Mouse (Mus musculus) retina, adult 2 months (tissue): ENCODE measurements at regions not wholly inside any gene's neighbourhood (a gene's known extent, or its start where the extent isn't known, plus 50 kb on each side); places are given as distances from the start of the nearest gene placed in this dataset.

Source experiments
- DNase-seq: peaks from one replicate; pipeline ENCODE4 v3.0.0-alpha.2; 2012; ENCODE audit warnings: low read depth, low spot score

DNA sequence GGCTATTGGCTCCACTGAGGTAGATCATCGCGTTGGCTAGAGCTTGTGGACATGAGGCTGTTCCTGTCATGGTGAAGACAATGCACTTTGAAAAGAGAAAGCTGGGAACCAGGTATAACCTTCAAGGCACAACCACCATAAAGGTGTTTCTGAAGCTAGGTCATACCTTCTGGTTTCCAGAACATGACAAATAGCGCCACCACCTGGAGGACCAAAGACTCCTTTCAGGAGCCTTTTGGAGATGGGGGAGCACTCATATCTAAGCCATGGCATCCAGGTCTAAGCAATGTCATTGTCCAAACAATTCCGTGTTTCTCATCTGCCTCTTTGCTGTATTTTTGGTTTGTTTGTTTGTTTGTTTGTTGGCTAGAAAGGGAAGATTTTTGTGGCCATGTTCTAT is 113.7 kb upstream of the Lsm14a start:
- no peak for DNase-seq

DNA sequence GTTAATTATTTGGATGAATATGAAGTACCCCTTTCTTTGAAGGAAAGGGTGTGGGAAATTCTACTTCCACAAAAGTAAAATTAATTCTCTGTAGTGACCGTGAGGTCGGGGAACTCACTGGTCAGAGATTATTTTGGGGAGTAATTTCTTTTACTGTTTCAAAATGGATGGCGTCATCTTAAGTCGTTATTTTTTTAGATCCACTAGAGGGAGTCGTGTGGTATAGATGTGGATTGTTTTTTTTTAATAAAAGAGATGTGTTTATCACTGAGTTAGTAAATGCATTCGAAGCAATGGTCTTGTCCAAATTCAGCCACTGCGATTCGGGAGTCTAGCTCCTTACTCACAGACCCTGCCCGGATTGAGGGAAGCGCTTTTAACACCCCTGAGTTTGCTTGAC is 100.8 kb upstream of the Lsm14a start:
- DNase-seq: no peak

DNA sequence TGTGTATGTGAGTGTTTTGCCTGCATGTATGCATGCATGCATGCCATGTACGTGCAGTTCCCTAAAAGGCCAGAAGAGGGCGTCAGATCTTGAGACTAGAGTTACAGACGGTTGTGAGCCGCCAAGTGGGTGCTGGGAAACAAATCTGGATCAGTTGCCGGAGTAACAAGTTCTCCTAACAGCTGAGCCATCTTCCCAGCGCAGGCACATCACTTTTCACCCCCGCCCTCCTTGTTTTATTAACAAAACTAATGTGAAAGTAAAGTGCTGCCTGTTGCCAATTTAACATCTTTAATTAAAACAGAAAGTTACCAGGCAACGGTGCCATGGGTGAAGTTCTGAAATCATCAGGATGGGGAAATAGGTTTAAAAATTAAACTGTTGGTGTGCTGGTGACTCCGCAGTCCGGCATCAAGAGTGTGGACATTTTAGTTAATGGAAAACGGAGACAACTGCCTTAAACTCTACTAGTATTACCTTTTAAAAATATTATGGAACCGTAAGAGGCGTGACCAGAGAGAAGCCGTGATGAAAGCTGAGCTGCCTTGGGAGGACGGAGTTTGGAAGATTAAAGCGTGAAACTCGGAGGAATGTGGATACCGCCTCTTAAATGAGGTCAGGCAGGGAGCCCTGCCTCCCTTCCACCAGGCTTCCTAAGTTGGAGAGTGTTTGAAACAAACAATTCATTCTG is 91.9 kb upstream of the Lsm14a start:
- DNase-seq: no peak

DNA sequence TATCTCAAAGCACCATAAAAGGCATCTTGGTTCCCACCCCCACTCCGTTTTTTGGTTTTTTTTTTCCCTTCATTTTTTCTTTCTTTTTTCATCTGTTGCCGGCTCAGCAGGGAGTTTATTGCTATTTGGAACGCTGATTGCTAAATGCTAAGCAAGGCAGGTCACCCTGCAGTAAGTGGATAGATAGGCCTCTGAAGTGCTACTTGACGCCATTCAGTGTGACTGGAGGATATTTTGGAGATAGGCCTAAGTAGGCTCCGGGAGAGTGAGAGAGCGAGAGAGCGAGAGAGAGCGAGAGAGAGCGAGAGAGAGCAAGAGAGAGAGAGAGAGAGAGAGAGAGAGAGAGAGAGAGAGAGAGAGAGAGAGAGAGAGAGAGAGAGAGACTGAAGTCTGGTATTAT is 90.3 kb upstream of the Lsm14a start:
- no peak for DNase-seq

DNA sequence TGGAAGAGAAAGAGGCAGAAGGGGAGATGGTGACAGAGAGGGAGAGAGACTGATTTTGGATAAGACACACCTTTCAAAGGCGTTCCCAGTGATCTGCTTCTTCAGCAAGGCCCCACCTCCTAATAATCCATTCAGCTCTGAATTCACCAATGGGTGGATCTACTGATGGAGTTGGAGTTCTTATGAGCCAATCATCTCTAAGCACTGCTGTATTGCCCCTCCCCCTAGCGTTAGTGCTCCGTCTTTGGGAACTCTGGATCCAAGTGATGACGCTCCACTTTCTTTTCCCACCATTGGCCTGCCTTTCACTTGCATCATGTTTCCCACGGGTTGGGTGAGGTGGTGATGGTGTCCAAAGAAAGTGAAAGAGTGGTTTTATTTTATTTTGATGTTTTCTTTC is 87.7 kb upstream of the Lsm14a start:
- DNase-seq: no peak

DNA sequence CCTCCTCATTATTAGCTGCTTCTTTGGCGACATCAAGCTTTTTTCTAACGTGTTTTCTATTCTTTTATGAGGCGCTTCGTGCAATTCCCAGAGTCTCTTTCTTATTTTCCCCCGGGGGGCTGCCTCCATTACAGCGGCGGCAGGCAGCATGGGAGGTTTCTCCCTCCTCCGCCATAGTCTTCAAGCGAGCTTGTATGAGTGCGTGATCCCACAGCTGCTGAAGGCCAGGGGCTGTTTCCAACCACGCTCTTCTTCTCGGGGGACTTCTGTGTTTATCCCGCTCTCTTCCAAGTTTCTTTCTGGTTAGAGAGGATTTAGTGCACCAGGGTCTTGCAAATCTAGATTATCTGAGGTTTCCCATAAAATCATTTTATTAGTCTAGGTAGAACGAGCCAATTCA is 77.9 kb upstream of the Lsm14a start:
- no peak for DNase-seq

DNA sequence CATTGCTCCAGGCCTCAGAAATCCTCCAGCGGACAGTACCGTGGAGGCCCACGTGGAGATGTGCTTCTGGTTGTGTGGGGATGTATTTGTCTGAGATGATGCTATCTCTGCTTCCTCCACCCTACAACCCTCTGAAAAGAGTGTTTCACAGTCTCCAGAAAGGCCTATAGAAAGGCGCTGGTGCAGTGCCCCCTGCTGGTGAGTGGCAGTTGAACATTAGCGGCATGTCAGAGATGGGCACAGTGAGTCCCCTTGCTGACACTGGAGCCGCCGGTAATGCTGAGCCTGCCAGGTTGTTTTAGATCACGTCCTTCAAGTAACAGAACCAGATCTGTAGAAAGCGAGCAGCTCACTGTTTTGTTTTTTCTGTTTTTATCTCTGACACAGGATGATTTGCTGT is 69.0 kb upstream of the Lsm14a start:
- peak; percentile 13 for DNase-seq

DNA sequence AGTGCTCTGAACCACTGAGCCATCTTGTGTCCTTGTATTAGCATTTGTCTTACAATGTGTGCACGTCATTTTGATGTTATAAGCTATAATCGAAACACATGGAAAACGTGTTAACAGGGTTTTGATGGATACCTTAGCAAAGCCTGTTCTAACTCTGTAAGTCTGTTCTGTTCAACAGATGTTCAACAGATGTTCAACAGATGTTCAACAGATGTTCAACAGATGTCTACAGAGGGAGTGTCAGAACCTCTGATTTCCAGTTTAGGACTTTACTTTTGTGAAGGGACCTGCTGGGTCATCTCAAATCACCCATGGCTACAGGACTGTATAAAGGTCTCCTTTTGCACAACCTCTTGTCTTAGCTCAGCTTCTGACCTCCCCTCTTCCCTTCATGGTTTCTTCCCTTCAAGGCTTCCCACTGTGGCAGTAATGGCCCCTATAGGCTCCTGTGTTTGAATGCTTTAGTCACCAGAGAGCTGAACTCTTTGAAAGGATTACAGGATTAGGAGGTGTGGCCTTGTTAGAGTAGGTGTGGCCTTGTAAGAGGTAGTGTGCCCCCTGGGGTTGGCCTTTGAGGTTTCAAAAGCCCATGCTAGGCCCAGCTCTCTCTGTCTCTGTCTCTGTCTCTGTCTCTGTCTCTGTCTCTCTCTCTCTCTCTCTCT is 66.8 kb upstream of the Lsm14a start:
- no peak for DNase-seq

DNA sequence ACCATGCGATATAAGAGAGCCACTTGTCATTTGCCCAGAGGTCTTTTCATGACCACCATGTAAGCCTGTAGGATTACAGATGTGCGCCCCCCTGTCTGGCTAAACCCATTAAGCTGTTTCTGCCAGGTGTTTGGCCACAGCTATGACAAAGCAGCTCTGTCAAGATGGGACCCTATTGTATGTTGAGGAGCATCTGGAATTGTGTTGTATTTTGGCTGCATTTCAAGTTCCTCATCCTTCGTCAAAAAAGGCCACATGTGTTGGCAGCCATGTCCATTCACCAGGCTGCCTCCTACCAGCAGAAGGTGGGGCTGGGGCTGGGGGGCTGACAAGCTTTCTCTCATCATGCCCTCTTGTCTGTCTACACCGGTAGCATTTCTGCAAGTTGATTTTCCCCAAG is 65.7 kb upstream of the Lsm14a start:
- DNase-seq: no peak

DNA sequence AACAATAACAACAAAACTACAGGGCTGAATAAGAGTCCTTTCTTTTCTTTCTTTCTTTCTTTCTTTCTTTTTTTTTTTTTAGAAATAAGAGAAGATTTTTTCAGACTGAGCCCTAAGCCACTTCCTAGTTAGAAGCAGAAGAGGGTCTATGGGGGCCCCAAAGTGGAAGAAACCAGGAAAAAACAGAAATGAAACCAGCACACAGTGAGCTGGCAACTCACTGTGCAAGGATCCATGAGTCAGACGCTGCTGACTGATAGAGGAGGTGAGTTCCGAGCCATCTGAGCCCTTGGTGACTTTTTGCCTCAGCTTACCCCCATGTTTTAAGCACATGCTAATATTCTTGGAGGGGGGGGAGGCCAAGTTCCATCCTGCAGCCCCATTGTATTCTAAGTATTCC is 55.2 kb upstream of the Lsm14a start:
- DNase-seq: no peak

DNA sequence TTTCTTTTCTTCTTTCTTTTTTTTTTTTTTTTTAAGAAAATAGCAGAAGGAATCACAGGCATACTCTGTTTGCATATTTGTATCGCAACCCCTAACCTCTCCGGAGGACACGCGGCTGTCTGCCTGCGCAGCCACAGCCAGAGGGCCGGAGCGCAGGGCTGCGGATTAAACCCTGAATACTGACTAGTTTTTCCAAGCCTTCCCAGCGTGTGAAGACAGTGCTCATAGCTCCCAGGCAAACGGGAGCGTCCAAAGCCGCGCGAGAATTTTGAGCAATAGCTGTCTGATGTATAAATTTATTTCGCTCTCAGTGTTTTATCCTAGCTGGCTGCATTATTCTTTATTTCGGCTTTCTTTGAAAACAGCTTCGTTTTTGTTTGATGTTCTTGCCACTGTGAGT is 51.1 kb upstream of the Lsm14a start:
- DNase-seq: no peak
